Mouse (Mus musculus) ES-Bruce4 (cell line): ENCODE measurements around the gene Fdxacb1. TPM values are rescaled to one million over a fixed set of nuclear protein-coding genes. Genes with fewer than 3 reads are reported as not detected.

ENCODE experiments used
- H3K27ac ChIP-seq: 2 replicates; pipeline ENCODE4 v1.5.1; 2012; ENCODE audit warnings: low read length, inconsistent platforms; ENCODE audit not compliant: insufficient read depth
- H3K27me3 ChIP-seq: 2 replicates; pipeline ENCODE4 v1.6.1; 2012; ENCODE audit warnings: mild to moderate bottlenecking, low read length, inconsistent platforms; ENCODE audit not compliant: control insufficient read depth, poor library complexity, insufficient read depth, severe bottlenecking
- H3K36me3 ChIP-seq: 2 replicates; pipeline ENCODE4 v1.6.1; 2012; ENCODE audit warnings: inconsistent platforms, mild to moderate bottlenecking, low read length, moderate library complexity; ENCODE audit not compliant: control insufficient read depth, poor library complexity, insufficient read depth, severe bottlenecking
- H3K4me1 ChIP-seq: one replicate; pipeline ENCODE4 v1.8.1; 2011; ENCODE audit warnings: low read length; ENCODE audit not compliant: control insufficient read depth, insufficient read depth
- H3K4me3 ChIP-seq: 2 replicates; pipeline ENCODE4 v1.5.1; 2011; ENCODE audit warnings: low read depth, mild to moderate bottlenecking, low read length
- H3K9ac ChIP-seq: 2 replicates; pipeline ENCODE4 v1.6.1; 2012; ENCODE audit warnings: low read depth, mild to moderate bottlenecking, inconsistent platforms; ENCODE audit not compliant: poor library complexity, severe bottlenecking
- H3K9me3 ChIP-seq: replicated peaks from 2 replicates; pipeline ENCODE4 v1.6.1; 2012; ENCODE audit warnings: mild to moderate bottlenecking, low read length, inconsistent platforms; ENCODE audit not compliant: control insufficient read depth, poor library complexity, insufficient read depth, severe bottlenecking
- CTCF ChIP-seq: IDR thresholded peaks from one replicate; pipeline ENCODE4 v1.8.1; 2011; ENCODE audit warnings: low read depth, low read length
- EP300 ChIP-seq: IDR thresholded peaks from 2 replicates; pipeline ENCODE4 v1.6.1; 2011; ENCODE audit warnings: low read depth, low read length; ENCODE audit not compliant: insufficient read depth
- POLR2A ChIP-seq: IDR thresholded peaks from one replicate; pipeline ENCODE4 v1.8.1; 2011; ENCODE audit warnings: low read length; ENCODE audit not compliant: insufficient read depth
- polyA plus RNA-seq: library from polyadenylated mRNA; stranded (reverse); fragments of >200 nt; gene quantifications from 2 replicates; pipeline ENCODE4 v1.2.4, GENCODE M21; 2011; ENCODE audit warnings: low read depth; ENCODE audit not compliant: missing spikeins, insufficient read depth, insufficient read length

Fdxacb1 gene
- polyA plus RNA-seq, 1 experiment = 8.5 TPM

- H3K27me3 ChIP-seq = no peaks in the 10 kb centered on the region
- TF ChIP-seq CTCF (no peak), POLR2A (no peak), EP300 (no peak)
- H3K4me3 ChIP-seq = no peak overlapping the region
- H3K9ac ChIP-seq = no peak overlapping the region
- H3K9me3 ChIP-seq = no peaks in the 10 kb centered on the region
- H3K36me3 ChIP-seq = no peaks in the 10 kb centered on the region
- H3K4me1 ChIP-seq = no peaks in the 10 kb centered on the region
- no peak overlapping the region; the same call in 1 of the 2 replicates for H3K27ac ChIP-seq
Observed at GRCm38 (mm10) chr9:50809146-50809545, 41.1 kb downstream of the Fdxacb1 start.

DNA sequence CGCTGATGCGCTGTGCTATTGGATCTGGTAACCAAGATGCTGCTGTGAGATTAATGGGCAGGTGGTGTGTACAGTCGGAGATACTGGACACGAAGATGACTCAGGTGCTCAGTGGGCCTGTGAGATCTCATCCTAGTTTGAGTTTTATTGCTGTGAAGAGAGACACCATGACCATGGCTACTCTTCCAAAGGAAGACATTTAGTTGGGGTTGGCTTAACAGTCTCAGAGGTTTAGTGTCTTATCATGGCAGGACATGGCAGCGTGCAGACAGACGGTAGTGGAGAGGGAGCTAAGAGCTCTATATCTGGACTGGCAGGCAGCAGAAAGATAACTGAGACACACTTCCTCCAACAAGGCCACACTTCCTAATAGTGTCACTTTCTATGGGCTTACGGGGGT is 43.2 kb downstream of the Fdxacb1 start:
- no peak for TF ChIP-seq CTCF
- no peak for TF ChIP-seq EP300
- TF ChIP-seq POLR2A = no peak
- Histone ChIP-seq H3K9ac (no peak overlapping the region), H3K9me3 (no peaks in the 10 kb centered on the region), H3K36me3 (0 out of 2 replicates have a peak, but pooled peaks cover 2% of the 10 kb centered on the region), H3K27ac (no peak overlapping the region), H3K27me3 (no peaks in the 10 kb centered on the region), H3K4me3 (no peak overlapping the region), H3K4me1 (no peaks in the 10 kb centered on the region)

GRCm38 (mm10) chr9:50811746-50812145 is 43.7 kb downstream of the Fdxacb1 start:
- Histone ChIP-seq H3K27me3 (no peaks in the 10 kb centered on the region), H3K4me3 (no peak overlapping the region), H3K9ac (no peak overlapping the region), H3K36me3 (0 out of 2 replicates have a peak, but pooled peaks cover 2% of the 10 kb centered on the region), H3K9me3 (no peaks in the 10 kb centered on the region), H3K27ac (no peak overlapping the region), H3K4me1 (no peaks in the 10 kb centered on the region)
- TF ChIP-seq POLR2A (no peak), EP300 (no peak), CTCF (no peak)

GRCm38 (mm10) chr9:50813796-50814195 is 45.8 kb downstream of the Fdxacb1 start:
- Histone ChIP-seq H3K4me1 (no peaks in the 10 kb centered on the region), H3K9ac (no peak overlapping the region), H3K4me3 (no peak overlapping the region), H3K36me3 (peaks cover 4% of the 10 kb centered on the region; the same call in 1 of the 2 replicates), H3K27ac (no peak overlapping the region), H3K9me3 (no peaks in the 10 kb centered on the region), H3K27me3 (no peaks in the 10 kb centered on the region)
- TF ChIP-seq POLR2A (no peak), CTCF (no peak), EP300 (no peak)

- no peak overlapping the region for H3K9ac ChIP-seq
- peaks cover 4% of the 10 kb centered on the region; the same call in 1 of the 2 replicates for H3K36me3 ChIP-seq
- H3K27me3 ChIP-seq = no peaks in the 10 kb centered on the region
- no peak overlapping the region for H3K4me3 ChIP-seq
- no peak overlapping the region for H3K27ac ChIP-seq
- no peak for TF ChIP-seq CTCF
- TF ChIP-seq EP300 = no peak
- TF ChIP-seq POLR2A = no peak
- no peaks in the 10 kb centered on the region for H3K4me1 ChIP-seq
- H3K9me3 ChIP-seq = no peaks in the 10 kb centered on the region
Observed at GRCm38 (mm10) chr9:50815666-50816065, 47.6 kb downstream of the Fdxacb1 start.

DNA sequence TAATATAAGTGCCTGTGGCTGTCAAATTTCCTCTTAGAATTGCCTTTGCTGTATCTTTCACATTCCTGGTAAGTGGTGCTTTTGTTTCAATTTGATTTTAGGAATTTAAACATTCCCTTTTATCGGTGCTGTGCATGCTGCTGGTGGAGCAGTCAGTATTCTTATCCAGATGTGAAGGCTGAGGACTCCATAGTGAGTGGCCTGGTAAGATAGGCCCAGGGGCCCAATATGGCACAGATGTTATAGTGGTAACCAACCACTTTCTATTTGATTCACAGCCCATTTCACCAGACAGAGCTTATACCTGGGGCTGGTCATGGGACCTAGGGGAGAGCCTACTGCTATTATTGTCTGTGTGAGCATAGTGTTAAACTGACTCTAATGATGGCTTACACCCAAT is 48.5 kb downstream of the Fdxacb1 start:
- no peaks in the 10 kb centered on the region for H3K27me3 ChIP-seq
- H3K27ac ChIP-seq = no peak overlapping the region
- peaks cover 4% of the 10 kb centered on the region; the same call in 1 of the 2 replicates for H3K36me3 ChIP-seq
- TF ChIP-seq EP300 (no peak), POLR2A (no peak), CTCF (no peak)
- H3K9ac ChIP-seq = no peak overlapping the region
- H3K4me1 ChIP-seq = no peaks in the 10 kb centered on the region
- H3K4me3 ChIP-seq = no peak overlapping the region
- H3K9me3 ChIP-seq = no peaks in the 10 kb centered on the region
